Mouse (Mus musculus): ENCODE data around the gene Cep78. TPM values are rescaled to one million over a fixed set of nuclear protein-coding genes. Genes with fewer than 3 reads are reported as not detected.

Cep78 gene
- polyA plus RNA-seq, 1 experiment from 2014 or later = 7.8 TPM

GRCm38 (mm10) chr19:16009111-16009510 lies 24.3 kb upstream of the Cep78 start:
- H3K4me1 ChIP-seq (replicated peaks) = no peaks in the 10 kb centered on the region
- no peaks in the 10 kb centered on the region for H3K27me3 ChIP-seq
- no peak overlapping the region for H3K9ac ChIP-seq
- 62% methylated on average over 4 of the region's 4 CpGs for WGBS (ENCODE audit: insufficient replicate concordance)
- no peaks in the 10 kb centered on the region for H3K9me3 ChIP-seq (replicated peaks)
- H3K27ac ChIP-seq (replicated peaks) = no peak overlapping the region
- H3K4me3 ChIP-seq (replicated peaks) = no peak overlapping the region
- no peak overlapping the region for H3K4me2 ChIP-seq
- no peak for ATAC-seq (ENCODE audit: insufficient read depth)
- H3K36me3 ChIP-seq (replicated peaks) = no peaks in the 10 kb centered on the region

- 66% methylated on average over 8 of the region's 8 CpGs for WGBS (ENCODE audit: insufficient replicate concordance)
- Histone ChIP-seq H3K4me1 (replicated peaks) (no peaks in the 10 kb centered on the region), H3K4me2 (no peak overlapping the region), H3K9ac (no peak overlapping the region), H3K4me3 (replicated peaks) (no peak overlapping the region), H3K27me3 (no peaks in the 10 kb centered on the region), H3K9me3 (replicated peaks) (no peaks in the 10 kb centered on the region), H3K36me3 (replicated peaks) (no peaks in the 10 kb centered on the region), H3K27ac (replicated peaks) (no peak overlapping the region)
- no peak for ATAC-seq (ENCODE audit: insufficient read depth)
Observed at GRCm38 (mm10) chr19:16007131-16007530, 22.3 kb upstream of the Cep78 start.

GRCm38 (mm10) chr19:15998157-15998556 lies 13.4 kb upstream of the Cep78 start:
- no peak for ATAC-seq (ENCODE audit: insufficient read depth)
- H3K36me3 ChIP-seq (replicated peaks) = no peaks in the 10 kb centered on the region
- H3K9me3 ChIP-seq (replicated peaks) = no peaks in the 10 kb centered on the region
- no peak overlapping the region for H3K27ac ChIP-seq (replicated peaks)
- no peak overlapping the region for H3K4me2 ChIP-seq
- WGBS (ENCODE audit: insufficient replicate concordance) = under 1% methylated on average over 3 of the region's 3 CpGs
- H3K9ac ChIP-seq = no peak overlapping the region
- H3K4me3 ChIP-seq (replicated peaks) = no peak overlapping the region
- H3K27me3 ChIP-seq = no peaks in the 10 kb centered on the region
- H3K4me1 ChIP-seq (replicated peaks) = no peaks in the 10 kb centered on the region

GRCm38 (mm10) chr19:15996901-15997564 lies 12.2 kb upstream of the Cep78 start:
- Histone ChIP-seq H3K4me3 (replicated peaks) (no peak overlapping the region), H3K9me3 (replicated peaks) (no peaks in the 10 kb centered on the region), H3K27ac (replicated peaks) (no peak overlapping the region), H3K4me2 (no peak overlapping the region), H3K4me1 (replicated peaks) (no peaks in the 10 kb centered on the region), H3K27me3 (no peaks in the 10 kb centered on the region), H3K36me3 (replicated peaks) (no peaks in the 10 kb centered on the region), H3K9ac (no peak overlapping the region)
- 63% methylated on average over 12 of the region's 12 CpGs for WGBS (ENCODE audit: insufficient replicate concordance)
- no peak for ATAC-seq (ENCODE audit: insufficient read depth)

- no peak overlapping the region for H3K4me3 ChIP-seq (replicated peaks)
- H3K36me3 ChIP-seq (replicated peaks) = no peaks in the 10 kb centered on the region
- H3K9ac ChIP-seq = no peak overlapping the region
- H3K9me3 ChIP-seq (replicated peaks) = no peaks in the 10 kb centered on the region
- 50% methylated on average over 1 of the region's 1 CpGs for WGBS (ENCODE audit: insufficient replicate concordance)
- peaks cover 3% of the 10 kb centered on the region for H3K4me1 ChIP-seq (replicated peaks)
- no peak overlapping the region for H3K4me2 ChIP-seq
- no peak for ATAC-seq (ENCODE audit: insufficient read depth)
- H3K27me3 ChIP-seq = no peaks in the 10 kb centered on the region
- no peak overlapping the region for H3K27ac ChIP-seq (replicated peaks)
Observed at GRCm38 (mm10) chr19:15990102-15990501, 5.3 kb upstream of the Cep78 start.

- no peak for ATAC-seq (ENCODE audit: insufficient read depth)
- no peaks in the 10 kb centered on the region for H3K36me3 ChIP-seq (replicated peaks)
- H3K4me2 ChIP-seq = peak overlapping the region; percentile 95
- no peaks in the 10 kb centered on the region for H3K9me3 ChIP-seq (replicated peaks)
- peak overlapping the region; percentile 40; the same call in 1 of the 2 replicates for H3K9ac ChIP-seq
- H3K27ac ChIP-seq (replicated peaks) = 0 out of 2 replicates have a peak overlapping the region, but pooled peaks have one; percentile 80
- WGBS (ENCODE audit: insufficient replicate concordance) = 23% methylated on average over 10 of the region's 10 CpGs
- H3K27me3 ChIP-seq = no peaks in the 10 kb centered on the region
- peaks cover 23% of the 10 kb centered on the region for H3K4me1 ChIP-seq (replicated peaks)
- H3K4me3 ChIP-seq (replicated peaks) = peak overlapping the region; percentile 82
Observed at GRCm38 (mm10) chr19:15985172-15985713, 454 bp upstream of the Cep78 start.

GRCm38 (mm10) chr19:15983739-15984344 lies 947 bp downstream of the Cep78 start:
- H3K9ac ChIP-seq = peak overlapping the region; percentile 85
- H3K4me1 ChIP-seq (replicated peaks) = peaks cover 23% of the 10 kb centered on the region
- no peak for ATAC-seq (ENCODE audit: insufficient read depth)
- peak overlapping the region; percentile 82 for H3K4me3 ChIP-seq (replicated peaks)
- no peak overlapping the region for H3K27ac ChIP-seq (replicated peaks)
- H3K27me3 ChIP-seq = no peaks in the 10 kb centered on the region
- WGBS (ENCODE audit: insufficient replicate concordance) = 45% methylated on average over 15 of the region's 15 CpGs
- H3K36me3 ChIP-seq (replicated peaks) = 0 out of 2 replicates have a peak, but pooled peaks cover 3% of the 10 kb centered on the region
- H3K9me3 ChIP-seq (replicated peaks) = no peaks in the 10 kb centered on the region
- H3K4me2 ChIP-seq = peak overlapping the region; percentile 95

GRCm38 (mm10) chr19:15982926-15983738 lies 1.7 kb downstream of the Cep78 start:
- WGBS (ENCODE audit: insufficient replicate concordance) = 66% methylated on average over 10 of the region's 10 CpGs
- H3K27me3 ChIP-seq = no peaks in the 10 kb centered on the region

GRCm38 (mm10) chr19:15981861-15982260 lies 2.9 kb downstream of the Cep78 start:
- Histone ChIP-seq H3K4me2 (no peak overlapping the region), H3K27ac (replicated peaks) (no peak overlapping the region), H3K9ac (no peak overlapping the region), H3K4me3 (replicated peaks) (no peak overlapping the region), H3K36me3 (replicated peaks) (peaks cover 8% of the 10 kb centered on the region; the same call in 1 of the 2 replicates), H3K4me1 (replicated peaks) (peaks cover 26% of the 10 kb centered on the region), H3K27me3 (no peaks in the 10 kb centered on the region), H3K9me3 (replicated peaks) (no peaks in the 10 kb centered on the region)
- ATAC-seq (ENCODE audit: insufficient read depth) = no peak
- WGBS (ENCODE audit: insufficient replicate concordance) = 45% methylated on average over 4 of the region's 4 CpGs

More at GRCm38 (mm10) chr19:15982926-15983738, 1.7 kb downstream of the Cep78 start:
- Histone ChIP-seq H3K4me2 (peak overlapping the region; percentile 95; the same call in 1 of the 2 replicates), H3K9ac (no peak overlapping the region), H3K36me3 (replicated peaks) (0 out of 2 replicates have a peak, but pooled peaks cover 3% of the 10 kb centered on the region), H3K9me3 (replicated peaks) (no peaks in the 10 kb centered on the region), H3K4me1 (replicated peaks) (peaks cover 23% of the 10 kb centered on the region), H3K27ac (replicated peaks) (no peak overlapping the region), H3K4me3 (replicated peaks) (no peak overlapping the region)
- ATAC-seq (ENCODE audit: insufficient read depth) = no peak

- Histone ChIP-seq H3K27ac (replicated peaks) (no peak overlapping the region), H3K9ac (no peak overlapping the region), H3K36me3 (replicated peaks) (peaks cover 47% of the 10 kb centered on the region), H3K4me1 (replicated peaks) (0 out of 2 replicates have a peak, but pooled peaks cover 7% of the 10 kb centered on the region), H3K27me3 (no peaks in the 10 kb centered on the region), H3K4me2 (no peak overlapping the region), H3K4me3 (replicated peaks) (no peak overlapping the region), H3K9me3 (replicated peaks) (no peaks in the 10 kb centered on the region)
- 65% methylated on average over 4 of the region's 4 CpGs for WGBS (ENCODE audit: insufficient replicate concordance)
- no peak for ATAC-seq (ENCODE audit: insufficient read depth)
Observed at GRCm38 (mm10) chr19:15973365-15973764, 11.4 kb downstream of the Cep78 start.

GRCm38 (mm10) chr19:15965082-15965481 lies 19.7 kb downstream of the Cep78 start:
- no peaks in the 10 kb centered on the region for H3K27me3 ChIP-seq

More at GRCm38 (mm10) chr19:15965082-15965481, 19.7 kb downstream of the Cep78 start:
- WGBS (ENCODE audit: insufficient replicate concordance) = 39% methylated on average over 3 of the region's 3 CpGs
- Histone ChIP-seq H3K9me3 (replicated peaks) (no peaks in the 10 kb centered on the region), H3K4me2 (no peak overlapping the region), H3K9ac (no peak overlapping the region), H3K4me3 (replicated peaks) (no peak overlapping the region), H3K4me1 (replicated peaks) (no peaks in the 10 kb centered on the region; the same call in 1 of the 2 replicates), H3K27ac (replicated peaks) (no peak overlapping the region), H3K36me3 (replicated peaks) (peaks cover 14% of the 10 kb centered on the region; the same call in 1 of the 2 replicates)
- peak; percentile 37; the same call in 1 of the 2 replicates for ATAC-seq (ENCODE audit: insufficient read depth)

Data from liver, embryonic 15.5 days (tissue).